Mouse (Mus musculus): ENCODE measurements around the gene Nek7.

Nek7 gene
- long read RNA-seq, experiment 1, full-length matches to known transcripts: 22 of 30 reads
- long read RNA-seq, experiment 1, partial matches to known transcripts: 4 of 30 reads
- long read RNA-seq, experiment 1, other reads (novel, unspliced or antisense): 4 of 30 reads
- long read RNA-seq, experiment 2, full-length matches to known transcripts: 14 of 24 reads
- long read RNA-seq, experiment 2, partial matches to known transcripts: 2 of 24 reads
- long read RNA-seq, experiment 2, other reads (novel, unspliced or antisense): 8 of 24 reads

DNA sequence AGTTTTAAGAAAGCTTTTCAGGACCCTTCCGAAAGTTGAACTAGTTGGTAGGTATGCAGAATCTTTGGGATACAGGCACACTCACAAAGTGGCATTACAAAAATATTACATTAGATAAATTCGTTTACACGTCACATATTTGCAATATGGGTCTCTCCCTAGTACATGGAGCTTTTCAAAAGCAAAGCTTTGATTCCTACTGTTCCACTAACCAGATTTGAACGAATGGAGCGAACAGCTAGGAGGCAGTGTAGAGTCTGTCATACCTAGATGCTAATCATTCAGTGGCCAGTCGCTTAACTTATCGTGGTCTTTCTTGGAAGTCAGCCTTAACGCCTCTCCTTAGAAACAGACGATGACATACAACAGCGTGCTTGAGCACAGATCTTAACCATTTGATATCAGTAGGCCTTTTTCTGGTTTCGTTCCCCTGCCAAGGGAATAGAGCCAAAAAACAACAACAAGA lies at the start of gene Nek7:
Gene Nek7, minus strand, starts transcription at position 146 of the 466 bp plus-strand sequence.
- intact Hi-C loops (cut with DNase I): loop anchor here (5.0 kb wide), 1 partner anchor 113 kb away; no protein-coding TSS in a partner anchor

DNA sequence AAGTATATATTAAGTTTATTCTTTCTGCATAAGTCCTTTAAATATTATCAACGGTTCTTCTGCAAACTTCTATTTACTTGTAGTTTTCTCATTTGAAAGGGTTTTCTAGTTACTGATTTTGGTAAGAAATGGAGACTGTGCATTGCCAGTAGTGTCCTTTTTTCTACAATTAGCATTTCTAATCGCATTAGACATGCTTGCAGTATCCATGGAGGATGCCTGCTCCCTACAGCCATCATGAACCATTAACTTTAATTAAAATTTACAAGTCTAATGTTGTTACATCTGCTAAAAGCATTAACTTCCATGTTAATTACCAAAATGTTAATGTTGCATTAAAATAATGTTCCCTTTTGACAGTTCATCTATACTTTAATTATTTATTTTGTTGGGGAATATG lies 42.4 kb upstream of the Nek7 start:
- intact Hi-C loops (cut with DNase I): no loop called here

DNA sequence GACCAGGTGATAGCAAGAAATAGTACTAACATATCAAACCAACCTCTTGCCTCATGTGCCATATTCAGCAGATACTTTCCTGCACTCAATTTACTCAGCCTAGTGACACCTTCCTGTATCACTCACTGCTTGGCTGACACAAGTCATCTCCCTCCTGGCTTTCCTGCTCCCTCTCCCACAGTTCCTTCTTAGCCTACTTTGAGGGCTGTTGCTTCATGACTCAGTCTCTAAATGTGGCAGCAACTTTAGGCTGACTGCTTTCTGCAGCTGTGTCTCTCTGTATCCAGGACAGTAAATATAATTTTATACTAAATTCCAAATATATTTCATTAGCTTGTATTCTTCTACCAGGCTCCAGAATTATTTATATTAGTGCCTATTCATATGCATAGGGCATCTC lies 34.3 kb upstream of the Nek7 start:
- intact Hi-C loops (cut with DNase I): no loop called here

DNA sequence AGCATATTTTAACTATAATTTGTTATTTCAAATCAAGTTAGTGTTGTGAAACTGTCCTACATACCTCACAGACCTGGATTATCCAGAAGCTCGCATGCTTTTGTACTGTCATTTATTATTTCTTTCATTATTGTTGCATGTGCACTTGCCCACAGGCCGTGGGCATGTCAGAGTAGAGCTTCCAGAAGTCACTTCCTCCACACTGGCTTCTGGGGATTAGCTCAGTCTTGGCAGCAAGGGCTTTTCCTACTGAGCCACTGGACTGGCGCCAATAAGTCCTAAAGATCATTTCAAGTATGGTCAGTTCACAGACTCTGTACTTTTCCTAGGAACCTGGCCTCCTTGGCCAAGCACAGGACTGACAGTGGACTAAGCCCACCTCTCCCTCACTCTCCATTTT lies 25.1 kb upstream of the Nek7 start:
- intact Hi-C loops (cut with DNase I): no loop called here

DNA sequence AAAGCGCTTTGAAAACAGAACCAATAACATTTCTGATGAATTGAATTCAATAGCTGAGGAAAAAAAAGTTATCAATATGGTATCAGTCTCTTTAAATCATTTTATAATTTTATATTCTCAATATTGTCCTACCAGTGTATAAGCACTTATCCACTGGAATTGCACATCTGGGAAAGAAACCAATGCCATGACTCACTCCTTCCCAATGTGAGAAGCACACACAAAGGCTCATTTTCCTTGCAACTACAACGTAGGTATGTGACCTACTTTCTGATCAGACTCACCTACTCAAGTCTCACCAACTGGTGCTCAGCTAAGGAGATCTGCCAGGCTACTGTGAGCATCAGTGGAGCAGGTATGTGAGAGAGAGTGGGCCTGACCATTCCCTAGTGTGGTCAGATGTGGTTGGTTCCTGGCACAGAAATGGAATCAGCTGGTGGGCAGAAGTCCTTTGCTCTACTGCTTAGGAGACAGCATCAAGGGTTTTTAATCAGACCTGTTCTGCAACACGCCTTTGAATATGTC lies 23.4 kb upstream of the Nek7 start:
- intact Hi-C loops (cut with DNase I): no loop called here

DNA sequence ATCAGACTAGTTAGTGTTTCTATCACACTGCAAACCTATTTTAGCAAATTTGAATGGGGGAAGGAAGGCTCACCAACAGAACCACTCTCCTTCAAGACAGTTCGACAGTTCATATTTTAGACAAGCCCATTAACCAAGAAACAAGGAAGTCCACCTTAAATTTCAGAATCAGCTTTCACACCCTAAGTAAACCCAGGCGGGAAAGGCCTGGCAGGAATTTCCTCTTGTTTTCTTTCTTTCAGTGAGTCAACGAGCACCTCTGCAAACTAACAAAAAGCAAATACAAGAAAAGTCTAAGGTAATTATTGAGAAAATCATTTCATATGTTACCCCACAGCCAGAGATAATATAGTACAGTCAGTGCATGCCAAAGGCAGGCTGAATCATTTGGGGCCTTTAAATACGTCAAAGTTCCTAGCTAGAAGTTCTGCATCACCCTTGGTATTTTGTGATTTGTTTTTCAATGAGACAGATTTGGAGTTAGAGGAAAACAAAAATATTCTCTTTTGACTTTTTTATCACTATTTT lies 21.1 kb upstream of the Nek7 start:
- intact Hi-C loops (cut with DNase I): no loop called here

DNA sequence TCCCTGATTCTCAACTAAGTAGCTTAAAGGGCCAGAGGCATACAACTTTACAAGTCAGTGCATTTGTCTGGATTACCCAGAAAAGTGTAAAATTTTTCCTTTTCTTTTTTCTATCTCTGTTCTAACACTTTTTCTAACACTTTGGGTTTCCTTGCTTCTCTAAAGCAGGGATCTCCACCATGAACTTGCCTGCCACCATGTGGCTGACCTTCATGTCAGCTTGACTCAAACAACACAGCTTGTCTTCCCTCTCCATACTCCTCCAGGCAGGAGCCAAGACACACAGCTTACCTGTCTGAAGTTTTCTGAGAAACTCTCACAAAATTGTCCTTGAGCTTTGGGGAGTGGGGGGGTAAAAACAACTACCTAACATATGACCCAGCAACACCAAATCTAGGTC lies 17.9 kb upstream of the Nek7 start:
- intact Hi-C loops (cut with DNase I): loop anchor here (2.0 to 10.0 kb wide), 2 partner anchors 309 to 503 kb away; no protein-coding TSS in a partner anchor

DNA sequence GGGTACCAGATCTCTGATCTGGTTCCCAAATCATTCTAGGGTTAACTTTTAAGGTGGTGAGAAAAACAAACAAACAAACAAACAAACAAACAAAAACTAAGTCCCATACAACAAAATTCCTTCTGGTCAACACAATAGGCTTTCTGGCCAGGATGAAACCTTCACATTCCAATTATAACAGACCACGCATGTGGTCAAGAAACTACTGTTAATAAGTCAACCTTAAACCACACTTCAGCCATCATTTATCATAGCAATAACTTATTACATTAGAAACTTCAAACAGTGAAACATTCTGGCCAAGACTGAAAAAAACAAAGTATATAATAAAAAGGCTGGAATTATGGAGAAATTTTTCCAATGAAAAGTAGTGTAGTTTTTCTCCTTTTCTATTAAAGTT lies 14.6 kb upstream of the Nek7 start:
- intact Hi-C loops (cut with DNase I): loop anchor here (10.0 kb wide), 1 partner anchor 500 kb away; no protein-coding TSS in a partner anchor

DNA sequence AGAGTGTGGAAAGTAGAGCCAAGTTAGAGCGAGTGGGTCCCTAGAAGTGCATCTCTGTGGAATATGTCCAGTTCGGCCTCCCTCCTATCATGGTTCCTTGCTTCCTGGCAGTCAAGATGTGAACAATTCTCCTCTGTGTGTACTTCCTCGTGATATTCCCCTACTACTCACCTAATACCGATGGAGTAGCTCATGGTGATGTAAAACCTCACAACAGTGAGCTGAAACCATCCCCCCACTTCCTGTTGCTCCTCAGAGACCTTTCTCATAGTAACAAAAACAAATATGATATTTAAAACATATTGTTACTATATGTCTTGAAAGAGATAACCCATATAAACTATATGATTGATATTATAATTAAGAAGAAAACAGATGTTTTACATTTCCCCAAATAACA lies 9.0 kb upstream of the Nek7 start:
- intact Hi-C loops (cut with DNase I): no loop called here

DNA sequence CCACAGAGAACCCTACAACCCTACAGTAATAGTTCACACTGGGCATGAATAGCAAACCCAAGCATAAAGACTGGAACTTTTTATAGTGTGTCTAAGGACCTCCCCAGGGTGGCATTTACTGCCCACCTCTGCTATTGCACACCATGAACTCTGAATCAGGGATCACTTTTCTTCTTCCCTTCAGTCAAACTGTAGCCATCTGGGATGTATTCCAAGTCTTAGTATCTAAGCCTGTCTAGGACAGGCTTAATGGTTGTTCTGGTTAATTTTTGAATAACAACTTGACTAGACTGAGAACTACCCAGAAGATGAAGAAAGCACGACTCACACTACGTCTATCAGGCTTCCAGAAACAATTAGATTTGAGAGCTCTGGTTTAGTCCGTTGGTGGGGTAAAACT lies 8.5 kb upstream of the Nek7 start:
- intact Hi-C loops (cut with DNase I): no loop called here

DNA sequence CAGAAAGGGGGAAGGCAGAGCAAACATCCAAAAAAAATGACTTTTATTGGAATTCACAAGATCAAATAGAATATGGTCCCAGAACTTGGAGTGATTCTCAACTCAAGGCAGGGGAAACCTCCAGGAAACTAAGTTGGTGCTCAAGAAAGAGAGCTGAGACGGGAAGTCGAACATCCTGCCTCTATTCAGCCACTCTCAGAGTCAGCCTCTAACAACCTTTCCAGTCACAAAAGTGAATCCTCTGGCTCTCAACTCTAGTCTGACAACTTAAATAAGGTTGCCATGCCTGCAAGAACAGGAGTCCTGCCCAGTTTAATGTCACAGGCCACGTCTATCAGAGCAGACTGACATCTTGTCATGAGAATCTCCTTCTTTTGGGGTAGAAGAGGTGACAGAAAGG lies 7.9 kb upstream of the Nek7 start:
- intact Hi-C loops (cut with DNase I): no loop called here

DNA sequence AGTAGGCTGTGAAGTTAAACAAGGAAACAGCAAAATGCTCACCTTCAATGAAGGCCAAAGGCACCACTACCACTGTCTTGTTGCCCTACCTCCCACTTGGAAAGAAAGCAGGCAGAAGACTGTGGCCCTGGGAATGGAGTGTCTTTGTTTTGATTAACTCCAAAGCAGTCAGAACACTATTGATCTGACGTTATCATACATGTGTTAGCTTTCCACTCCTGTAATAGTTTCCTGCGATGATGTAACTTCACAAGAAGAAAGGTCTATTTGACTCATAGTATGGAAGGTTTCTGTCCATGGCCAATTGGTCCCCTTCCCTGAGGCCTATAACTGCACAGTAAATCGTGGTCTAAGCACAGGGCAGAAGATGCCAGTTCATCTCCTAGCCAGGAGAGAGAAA lies 6.3 kb upstream of the Nek7 start:
- intact Hi-C loops (cut with DNase I): no loop called here

DNA sequence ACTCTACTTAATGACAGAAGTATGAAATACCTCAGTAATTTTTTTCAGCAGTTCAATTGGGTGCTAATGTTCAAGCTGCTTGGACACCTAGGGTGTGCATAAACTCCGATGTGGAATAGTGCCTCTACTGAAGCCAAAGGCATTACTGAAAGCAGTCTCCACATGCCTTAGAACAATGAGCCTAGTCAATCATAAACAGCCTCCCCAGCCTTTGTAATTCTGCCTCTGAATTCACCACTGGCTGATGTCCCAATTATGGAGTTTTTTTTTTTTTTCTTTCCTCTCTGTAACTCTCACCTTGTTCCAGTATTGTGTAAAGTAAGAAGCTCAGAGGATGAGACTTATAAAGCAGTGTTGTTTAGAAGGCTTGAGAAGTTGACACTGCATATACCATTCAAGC lies 3.9 kb upstream of the Nek7 start:
- intact Hi-C loops (cut with DNase I): no loop called here

DNA sequence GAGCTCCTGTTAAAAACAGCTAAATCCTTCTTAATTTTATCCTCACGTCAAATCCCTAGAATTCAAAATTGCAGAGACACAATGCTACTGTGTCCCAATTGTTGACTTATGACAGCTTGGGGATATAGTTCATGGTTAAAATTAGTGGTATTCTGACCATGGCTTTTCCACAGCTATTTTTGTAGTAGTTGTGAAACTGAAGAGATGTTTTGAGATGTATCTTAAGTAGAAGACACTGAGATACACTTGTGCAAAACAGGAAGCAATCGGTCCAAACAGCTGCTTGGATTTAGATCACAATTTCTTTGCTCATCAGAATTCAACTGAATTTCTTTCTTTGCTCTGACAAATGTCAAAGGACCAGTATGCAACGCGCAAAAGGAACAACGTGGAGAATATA lies 2.9 kb upstream of the Nek7 start:
- intact Hi-C loops (cut with DNase I): no loop called here

DNA sequence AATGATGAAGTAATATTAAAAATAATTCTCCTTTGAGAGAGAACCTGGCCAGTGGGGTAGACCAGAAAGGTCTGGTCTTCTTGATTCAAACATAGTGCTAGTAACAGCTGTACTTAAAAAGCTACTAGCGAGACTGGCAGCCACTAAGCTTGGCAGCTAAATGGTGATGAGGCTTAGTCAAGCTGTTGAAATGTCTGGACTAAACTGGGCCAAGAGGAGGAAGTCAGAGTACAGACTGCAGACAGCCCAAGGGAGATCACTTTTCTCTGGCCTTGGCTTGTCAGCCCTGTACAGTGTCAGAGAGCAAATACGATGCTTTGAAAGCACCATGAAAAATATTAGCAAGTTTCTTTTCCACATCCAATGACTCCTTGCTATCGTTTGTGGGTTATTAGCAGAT lies 2.5 kb upstream of the Nek7 start:
- intact Hi-C loops (cut with DNase I): no loop called here

DNA sequence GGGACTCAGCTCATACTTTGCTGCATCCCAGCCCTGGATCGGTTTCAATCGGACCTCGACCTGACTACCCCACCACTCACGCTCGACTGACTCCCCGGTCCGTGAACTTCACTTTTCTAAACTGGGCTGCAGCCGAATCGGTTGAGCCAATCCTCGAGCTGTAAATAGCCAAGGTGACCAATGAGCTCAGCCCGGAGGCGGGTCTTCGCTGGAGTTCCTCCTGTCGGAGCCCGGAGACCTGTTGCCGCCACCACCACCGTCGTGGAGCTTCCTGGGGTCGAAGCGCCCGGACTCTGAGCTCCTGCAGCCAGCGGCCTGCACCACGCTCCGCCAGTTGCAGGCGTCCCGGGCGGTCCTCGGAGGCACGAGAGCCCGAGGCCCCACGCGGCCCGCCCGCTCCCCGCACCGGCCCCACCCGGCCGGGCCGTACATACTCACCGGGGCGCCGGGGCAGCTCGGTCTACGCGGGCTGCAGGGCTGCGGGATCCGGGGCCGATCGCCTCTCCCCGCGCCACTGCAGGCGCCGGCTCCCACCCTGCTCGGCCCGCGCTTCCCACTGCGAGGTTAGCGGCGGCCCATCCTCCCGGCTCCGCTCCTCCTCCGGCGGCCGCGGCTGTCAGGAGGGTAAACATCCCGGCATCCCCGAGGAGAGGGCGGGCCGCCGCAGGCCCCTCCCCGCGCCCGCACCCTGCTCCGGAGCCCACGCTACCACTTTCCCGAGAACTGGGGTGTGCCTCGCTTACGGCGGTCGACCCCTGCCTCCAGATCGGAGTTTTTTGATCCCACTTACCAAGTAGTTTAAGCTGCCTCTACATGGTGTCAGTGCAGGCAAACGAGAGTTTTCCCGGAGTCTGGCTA lies 598 bp downstream of the Nek7 start:
- intact Hi-C loops (cut with DNase I): loop anchor here (5.0 kb wide), 1 partner anchor 112 kb away; no protein-coding TSS in a partner anchor

DNA sequence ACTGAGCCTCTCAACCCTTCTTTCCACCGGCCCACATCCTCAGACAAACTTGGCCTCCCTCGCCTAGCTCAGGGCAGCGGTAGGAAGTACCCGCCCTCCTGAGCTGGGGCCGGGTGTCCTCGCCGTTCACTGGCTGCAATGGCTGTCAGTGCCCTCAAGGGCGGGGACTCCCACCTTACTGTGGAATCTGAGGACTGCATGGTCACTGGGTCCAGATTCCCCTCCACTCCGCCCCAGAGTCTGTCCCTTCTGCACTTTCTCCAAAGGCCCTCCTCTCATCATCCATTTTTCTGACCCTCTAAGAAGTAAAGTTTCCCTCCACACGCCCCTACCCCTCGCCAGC lies 2.0 kb downstream of the Nek7 start:
- intact Hi-C loops (cut with DNase I): loop anchor here (5.0 kb wide), 1 partner anchor 111 kb away; no protein-coding TSS in a partner anchor

DNA sequence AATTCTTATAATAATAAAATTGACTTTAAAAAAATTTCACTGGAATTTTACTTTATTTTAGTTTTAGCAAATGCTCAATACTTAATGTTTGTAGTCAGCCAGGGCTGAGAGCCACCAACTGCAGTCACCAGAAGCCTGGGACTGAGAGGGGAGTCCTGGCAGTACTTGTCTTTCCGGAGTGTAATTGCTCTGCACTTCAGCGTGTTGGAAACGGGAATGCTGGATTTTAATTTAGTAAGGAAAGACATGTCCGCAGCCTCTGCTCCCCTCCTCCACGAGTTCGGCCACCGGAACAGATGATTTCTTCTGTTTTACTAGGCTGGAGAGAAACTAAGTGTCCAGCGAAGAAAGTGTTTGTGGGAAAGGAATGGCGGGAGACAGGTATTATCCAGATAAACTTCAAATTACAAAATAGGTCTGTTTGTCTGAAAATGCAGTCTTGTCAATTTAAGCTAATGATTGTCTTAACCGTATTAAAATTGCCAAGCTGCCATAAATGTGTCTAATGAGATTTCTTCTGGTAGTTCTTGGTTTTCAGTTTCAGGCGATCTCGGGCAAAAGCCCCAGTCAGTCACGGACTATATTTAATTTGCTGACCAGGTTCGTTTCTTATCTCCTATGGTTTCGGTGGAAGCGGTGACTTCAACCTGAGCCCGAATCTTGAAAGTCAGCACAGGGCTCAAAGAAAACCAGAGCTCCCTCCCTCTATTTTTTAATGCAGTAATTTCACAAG lies 2.5 kb downstream of the Nek7 start:
- intact Hi-C loops (cut with DNase I): loop anchor here (5.0 kb wide), 1 partner anchor 110 kb away; no protein-coding TSS in a partner anchor

DNA sequence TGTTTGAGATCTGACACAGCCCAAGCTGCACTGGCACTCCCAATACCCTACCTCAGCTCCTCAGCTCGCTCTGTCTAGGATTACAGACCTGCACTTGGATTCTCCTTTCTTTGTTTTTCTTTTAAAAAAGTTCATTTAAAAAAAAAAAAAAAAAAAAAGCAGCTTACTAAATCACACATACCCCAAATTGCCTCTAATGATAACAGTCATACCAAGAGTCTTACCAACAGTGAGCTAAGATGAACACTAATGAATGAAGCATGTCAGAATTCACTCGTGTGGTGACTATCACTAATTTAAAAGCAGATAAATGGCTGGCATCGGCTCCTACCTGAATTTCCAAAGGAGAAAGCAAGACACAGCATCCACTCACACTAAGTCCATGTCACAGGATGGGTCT lies 4.6 kb downstream of the Nek7 start:
- intact Hi-C loops (cut with DNase I): loop anchor here (5.0 kb wide), 1 partner anchor 108 kb away; no protein-coding TSS in a partner anchor

DNA sequence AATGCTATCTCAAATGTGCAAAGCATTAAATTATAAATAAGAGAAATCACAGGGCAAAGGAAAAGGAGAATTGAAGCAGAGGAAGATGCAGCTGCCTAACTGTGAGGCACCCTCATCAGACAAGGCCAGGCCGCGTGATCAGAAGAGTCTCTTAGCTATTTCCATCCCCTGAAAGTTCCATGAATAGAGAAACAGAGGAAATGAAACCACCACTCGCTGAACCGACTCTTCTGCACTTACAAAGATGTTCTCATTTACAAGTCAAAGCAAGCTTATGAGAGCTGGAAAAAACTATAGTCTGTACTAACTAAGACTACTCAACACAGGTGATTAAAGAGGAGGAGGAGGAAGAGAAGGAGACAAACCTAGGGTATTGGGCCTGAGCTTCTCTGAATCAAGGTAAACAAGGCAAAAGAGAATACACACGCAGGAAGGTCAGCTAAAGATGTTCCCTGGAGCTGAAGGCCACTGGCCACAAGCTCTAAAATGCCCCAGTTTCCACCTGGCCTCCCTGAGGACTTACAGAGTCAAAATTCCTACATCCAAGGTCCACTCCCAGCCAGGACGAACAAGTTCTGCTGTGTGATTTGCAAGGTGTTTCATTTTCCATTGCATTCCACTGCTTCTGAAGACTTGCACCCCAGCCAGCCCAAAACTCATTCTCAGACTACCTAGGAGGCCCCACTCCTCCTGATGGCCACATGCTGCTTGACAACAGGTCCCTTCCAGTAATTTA lies 5.2 kb downstream of the Nek7 start:
- intact Hi-C loops (cut with DNase I): loop anchor here (5.0 kb wide), 1 partner anchor 107 kb away; no protein-coding TSS in a partner anchor

All from adrenal gland (tissue).